ENCODE assay signal across 14 mouse cellular contexts in genomic region chr17:33713271-33713670, GRCm38 (mm10). TPM values are rescaled to one million over a fixed set of nuclear protein-coding genes. Genes with fewer than 3 reads are reported as not detected.
A peak's percentile ranks its signal among the peaks of the same experiment; 100 is the strongest.
DNase-seq lines count a peak whose midpoint lies in the region.
"Had no signal": no experiment of that assay in that cellular context is flagged by ENCODE, and none has a peak within 500 bp of the region (broad histone marks: within the 10 kb centered on the region; RNA-seq: fewer than 3 reads in every experiment).

No protein-coding gene starts in this region.

- DNase-seq in heart, embryonic 10.5 days (ENCODE audit: low spot score) = peak; percentile 93
- DNase-seq in heart, adult 8-10 months (ENCODE audit: low spot score) = no peak
- peak; percentile 16 for DNase-seq in MN1 (ENCODE audit: low spot score)
- DNase-seq in liver = peak; percentile 88
- peak; percentile 19 for DNase-seq in skeletal muscle tissue, adult 2 months (ENCODE audit: low read depth, low spot score)
- no peak for DNase-seq in cerebellum, adult 11 months
- no peak for DNase-seq in kidney, adult 18-20 months
- DNase-seq in ovary, postnatal 14 days (ENCODE audit: low spot score) = no peak
- DNase-seq: adrenal gland, postnatal 10 days; cerebellum, postnatal 10 days had no signal

- WGBS in heart, embryonic 10.5 days = 42% methylated on average over 5 of the region's 5 CpGs

- no peaks in the 10 kb centered on the region for H3K27me3 ChIP-seq in heart, embryonic 10.5 days (ENCODE audit: insufficient read depth, poor library complexity, severe bottlenecking)
- H3K27me3 ChIP-seq: heart, embryonic 15.5 days; Patski had no signal

- H3K4me3 ChIP-seq in heart, embryonic 10.5 days = no peak overlapping the region
- H3K4me3 ChIP-seq: heart, embryonic 15.5 days; layer of hippocampus, adult 2 months had no signal

- peak overlapping the region; percentile 54; the same call in 1 of the 2 replicates for H3K27ac ChIP-seq in heart, embryonic 10.5 days
- H3K27ac ChIP-seq: heart, embryonic 15.5 days; layer of hippocampus, adult 2 months; macrophage had no signal

- peaks cover 7% of the 10 kb centered on the region; the same call in 1 of the 2 replicates for H3K9me3 ChIP-seq in heart, embryonic 10.5 days
- H3K9me3 ChIP-seq: heart, embryonic 15.5 days had no signal

- peaks cover 26% of the 10 kb centered on the region for H3K36me3 ChIP-seq in heart, embryonic 10.5 days

- peaks cover 9% of the 10 kb centered on the region; the same call in 1 of the 2 replicates for H3K4me1 ChIP-seq in heart, embryonic 10.5 days

RNA-seq across cellular contexts. Expression of gene March2, which starts 5.2 kb away (rescaled TPM):
- polyA plus RNA-seq in heart, embryonic 10.5 days (2016; fragmentation: Nextera tagmentation; extraction: Ambion mirVana) = 65.8 and 73.1 TPM in 2 replicates
- 100 to 1,000 TPM; 126 to 160 (median 136) TPM for total RNA-seq in heart, adult 8-10 months (2022)

RNA-seq across cellular contexts. Expression of gene Hnrnpm, which starts 26.6 kb away (rescaled TPM):
- polyA plus RNA-seq in heart, embryonic 10.5 days (2016; fragmentation: Nextera tagmentation; extraction: Ambion mirVana) = 281 and 336 TPM in 2 replicates
- 10 to 100 TPM; 76.0 to 96.9 (median 84.0) TPM for total RNA-seq in heart, adult 8-10 months (2022)

RNA-seq across cellular contexts. Expression of gene Rab11b, which starts 47.1 kb away (rescaled TPM):
- polyA plus RNA-seq in heart, embryonic 10.5 days (2016; fragmentation: Nextera tagmentation; extraction: Ambion mirVana) = 316 and 329 TPM in 2 replicates
- total RNA-seq in heart, adult 8-10 months (2022) = 100 to 1,000 TPM; 248 to 275 (median 267) TPM

Comparison
In these comparisons a context has a peak if more than half of its experiments do, and no peak if none do; other contexts are left out.
1. DNase-seq: peak in heart, embryonic 10.5 days (single experiment), MN1 (single experiment), liver (single experiment) and skeletal muscle tissue, adult 2 months (single experiment); none in heart, adult 8-10 months (single experiment), cerebellum, adult 11 months (single experiment), kidney, adult 18-20 months (single experiment) and ovary, postnatal 14 days (single experiment).